Mouse (Mus musculus): ENCODE data around the gene Plscr5.

GRCm38 (mm10) chr9:92210386-92210967, 17.7 kb downstream of the Plscr5 start:
- TF ChIP-seq CTCF (IDR thresholded peaks at IDR 0.05; ENCODE audit: control insufficient read depth, insufficient read depth, low read length): no peak
- no peak for TF ChIP-seq POLR2A (IDR thresholded peaks at IDR 0.05; ENCODE audit: borderline replicate concordance, control insufficient read depth, low read depth, low read length)
